8 mouse cellular contexts compared by ENCODE assay signal in genomic region chr14:16364161-16364831, GRCm38 (mm10). TPM values are rescaled to one million over a fixed set of nuclear protein-coding genes. Genes with fewer than 3 reads are reported as not detected.
DNase-seq lines count a peak whose midpoint lies in the region; ATAC-seq lines count a peak whose summit lies in the region.

No protein-coding gene starts in this region.

- H3K27ac ChIP-seq in hindbrain, embryonic 15.5 days (replicated peaks), result peak overlapping the region; percentile 98
- H3K27ac ChIP-seq in macrophage, result no peak overlapping the region

- H3K4me1 ChIP-seq in erythroblast, embryonic 14.5 days (ENCODE audit: control insufficient read depth), result peaks cover 46% of the 10 kb centered on the region
- peaks cover 29% of the 10 kb centered on the region for H3K4me1 ChIP-seq in hindbrain, embryonic 15.5 days (replicated peaks)

- H3K79me2 ChIP-seq in macrophage (ENCODE audit: inconsistent target), result peaks cover 36% of the 10 kb centered on the region

- H3K4me2 ChIP-seq in hindbrain, embryonic 15.5 days, result peak overlapping the region; percentile 78

- WGBS in hindbrain, embryonic 15.5 days, result 1% methylated on average over 23 of the region's 32 CpGs
- WGBS in macrophage (ENCODE audit: missing documents), result 2% methylated on average over 25 of the region's 32 CpGs

- H3K36me3 ChIP-seq in erythroblast, embryonic 14.5 days (ENCODE audit: control insufficient read depth), result peaks cover 10% of the 10 kb centered on the region
- no peaks in the 10 kb centered on the region for H3K36me3 ChIP-seq in hindbrain, embryonic 15.5 days
- H3K36me3 ChIP-seq in macrophage (ENCODE audit: inconsistent target), result no peaks in the 10 kb centered on the region

- no peaks in the 10 kb centered on the region for H3K27me3 ChIP-seq in erythroblast, embryonic 14.5 days (ENCODE audit: control insufficient read depth)
- no peaks in the 10 kb centered on the region for H3K27me3 ChIP-seq in hindbrain, embryonic 15.5 days

- H3K9ac ChIP-seq in hindbrain, embryonic 15.5 days, result peak overlapping the region; percentile 62

- ATAC-seq in erythroblast, adult 5-6 weeks (replicated peaks; ENCODE audit: low FRiP score, poor library complexity, severe bottlenecking), result no peak
- peak; percentile 76 for ATAC-seq in hindbrain, embryonic 15.5 days (ENCODE audit: low FRiP score, low read depth)

- no peaks in the 10 kb centered on the region for H3K9me3 ChIP-seq in erythroblast, embryonic 14.5 days (ENCODE audit: control insufficient read depth, low read length)
- H3K9me3 ChIP-seq in hindbrain, embryonic 15.5 days, result no peaks in the 10 kb centered on the region

- DNase-seq in cerebellum, adult 8-10 months, result peak; percentile 55
- DNase-seq in frontal cortex, postnatal 36 days (ENCODE audit: low spot score in 2 of 2), result peak; percentile 53 to 56
- DNase-seq in left cerebral cortex, adult 8-10 months (ENCODE audit: low spot score in 2 of 2), result peak; percentile 28 to 50
- DNase-seq in right cerebral cortex, postnatal 25 days, result peak; percentile 35

- H3K4me3 ChIP-seq in erythroblast, embryonic 14.5 days (replicated peaks), result peak overlapping the region; percentile 89
- H3K4me3 ChIP-seq in hindbrain, embryonic 15.5 days, result peak overlapping the region; percentile 80
- H3K4me3 ChIP-seq in macrophage (ENCODE audit: inconsistent target), result peak overlapping the region; percentile 43

RNA-seq across cellular contexts. Expression of gene Top2b, which starts 0.7 kb away (rescaled TPM):
- polyA plus RNA-seq in erythroblast, embryonic 14.5 days (2012), result 0.32 and 0.33 TPM in 2 replicates
- 41.8 and 57.5 TPM in 2 replicates for total RNA-seq in erythroblast, adult 5-6 weeks (2015; ENCODE audit: low replicate concordance)
- 82.1 and 149 TPM in 2 replicates for total RNA-seq in erythroblast, adult 5-6 weeks (2017; ENCODE audit: low replicate concordance)
- polyA plus RNA-seq in hindbrain, embryonic 15.5 days (2015; fragmentation: Nextera tagmentation; extraction: Ambion mirVana), result 73.4 and 83.8 TPM in 2 replicates
- 10 to 100 TPM; 79.8 to 93.7 (median 88.4) TPM for total RNA-seq in left cerebral cortex, adult 8-10 months (2022)
- total RNA-seq in macrophage (2018; cell fraction: chromatin; rRNA removed), result 100 to 1,000 TPM in 5 of 26 experiments, 10 to 100 TPM in 21; 30.5 to 121 (median 76.3) TPM
- total RNA-seq in macrophage (2018; cell fraction: cytosol; rRNA removed), result 10 to 100 TPM; 19.1 to 43.2 (median 26.4) TPM
- 100 to 1,000 TPM in 1 of 26 experiments, 10 to 100 TPM in 25; 25.5 to 101 (median 46.9) TPM for total RNA-seq in macrophage (2018; cell fraction: nucleus; rRNA removed)
- polyA plus RNA-seq in macrophage (2018), result 25.7 to 70.2 TPM (median 27.8 TPM) in 3 replicates

Comparison
In these comparisons a context has a peak if more than half of its experiments do, and no peak if none do; other contexts are left out.
1. RNA of gene Top2b, which starts 0.7 kb away (polyA plus RNA-seq): 73.4 to 83.8 TPM in hindbrain, embryonic 15.5 days and 25.7 to 70.2 TPM in macrophage; 0.32 to 0.33 TPM in erythroblast, embryonic 14.5 days; every median in the first group is over 10 times any median in the second.
2. Peak in every context shown above with its lines, with median percentiles within 50 percentile points of each other: H3K4me3 ChIP-seq and DNase-seq.